Mouse (Mus musculus) stomach, embryonic 14.5 days (tissue): ENCODE results near the gene Adamts13. TPM values are rescaled to one million over a fixed set of nuclear protein-coding genes. Genes with fewer than 3 reads are reported as not detected.

Experiments
- ATAC-seq: fragments of 200-750 bp; cut with Nextera tagmentation; 2 replicates; pipeline ENCODE4 v1.8.0; 2017; ENCODE audit warnings: low read depth, moderate TSS enrichment; ENCODE audit not compliant: insufficient number of reproducible peaks, insufficient read depth, low FRiP score
- H3K27ac ChIP-seq: fragments of 300-500 bp; sonication (generic); 2 replicates; pipeline ENCODE4 v1.5.1; 2014; ENCODE audit warnings: mild to moderate bottlenecking, low read length, moderate library complexity, mixed read lengths
- H3K27me3 ChIP-seq: fragments of 300-500 bp; sonication (generic); 2 replicates; pipeline ENCODE4 v1.6.1; 2014; ENCODE audit warnings: low read length, control low read depth, mixed read lengths; ENCODE audit not compliant: control insufficient read depth, insufficient read depth
- H3K36me3 ChIP-seq: fragments of 300-500 bp; sonication (generic); 2 replicates; pipeline ENCODE4 v1.6.1; 2014; ENCODE audit warnings: mild to moderate bottlenecking, control low read depth, low read length, moderate library complexity, mixed read lengths; ENCODE audit not compliant: control insufficient read depth, insufficient read depth
- H3K4me1 ChIP-seq: fragments of 300-500 bp; sonication (generic); 2 replicates; pipeline ENCODE4 v1.6.1; 2014; ENCODE audit warnings: low read length, control low read depth, mixed read lengths; ENCODE audit not compliant: control insufficient read depth, insufficient read depth
- H3K4me2 ChIP-seq: fragments of 300-500 bp; sonication (generic); replicated peaks from 2 replicates; pipeline ENCODE4 v1.6.1; 2014; ENCODE audit warnings: low read depth, low read length, control low read depth
- H3K4me3 ChIP-seq: fragments of 300-500 bp; sonication (generic); 2 replicates; pipeline ENCODE4 v1.5.1; 2014; ENCODE audit warnings: low read depth, low read length, control low read depth
- H3K9ac ChIP-seq: fragments of 300-500 bp; sonication (generic); replicated peaks from 2 replicates; pipeline ENCODE4 v1.6.1; 2014; ENCODE audit warnings: low read depth, mild to moderate bottlenecking, control low read depth, low read length, moderate library complexity, mixed read lengths
- H3K9me3 ChIP-seq: fragments of 300-500 bp; sonication (generic); 2 replicates; pipeline ENCODE4 v1.6.1; 2016; ENCODE audit warnings: low read depth, low read length, control low read depth; ENCODE audit not compliant: control insufficient read depth
- WGBS: fragments of 180-500 bp; shearing (Covaris S2); extraction: QIAGEN DNeasy Blood & Tissue Kit; methylation state at CpG from one replicate; pipeline ENCODE4 v1.1.7; 2014; 5-methylcytosine and 5-hydroxymethylcytosine counted together
- polyA plus RNA-seq: library from polyadenylated mRNA; unstranded; fragments of >200 nt; fragmentation: Nextera tagmentation; extraction: Ambion mirVana; gene quantifications from 2 replicates; pipeline ENCODE4 v1.2.1, GENCODE M21; 2014

Adamts13 gene
- polyA plus RNA-seq, 1 experiment from 2014 or later: 0.07 TPM

DNA sequence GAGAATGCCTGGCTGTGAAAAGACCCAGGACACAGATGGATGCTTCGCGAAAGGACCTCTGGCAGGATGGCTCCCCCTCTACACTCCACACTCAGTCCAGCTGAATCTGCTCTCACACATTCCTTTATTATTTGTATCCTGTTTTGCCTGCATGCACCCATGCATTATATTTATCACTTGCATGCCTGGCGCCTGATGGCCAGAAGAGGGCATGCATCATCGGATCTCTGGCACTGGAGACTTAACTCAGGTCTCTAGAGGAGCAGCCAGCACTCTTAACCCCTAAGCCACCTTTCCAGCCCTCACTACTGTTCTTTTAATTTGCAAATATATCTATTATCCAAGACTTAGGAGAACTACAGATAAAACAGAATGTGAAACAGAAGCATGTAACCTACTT, 12.5 kb upstream of the Adamts13 start:
- H3K9me3 ChIP-seq: no peaks in the 10 kb centered on the region
- H3K27me3 ChIP-seq: no peaks in the 10 kb centered on the region
- H3K4me1 ChIP-seq: peaks cover 14% of the 10 kb centered on the region
- no peak overlapping the region for H3K4me2 ChIP-seq
- H3K27ac ChIP-seq: no peak overlapping the region
- H3K36me3 ChIP-seq: peaks cover 47% of the 10 kb centered on the region
- no peak for ATAC-seq
- 85% methylated on average over 4 of the region's 4 CpGs for WGBS
- H3K9ac ChIP-seq: no peak overlapping the region
- no peak overlapping the region for H3K4me3 ChIP-seq

GRCm38 (mm10) chr2:26963923-26964723, 9.1 kb upstream of the Adamts13 start, which contains the start of gene Rexo4:
Gene Rexo4, minus strand, starts transcription at chr2:26964386.
- H3K9me3 ChIP-seq: no peaks in the 10 kb centered on the region
- H3K4me1 ChIP-seq: peaks cover 14% of the 10 kb centered on the region
- H3K4me3 ChIP-seq: peak within 1 kb of the TSS; percentile 87
- H3K27ac ChIP-seq: peak within 1 kb of the TSS; percentile 91
- H3K36me3 ChIP-seq: peaks cover 17% of the 10 kb centered on the region
- no peaks in the 10 kb centered on the region for H3K27me3 ChIP-seq
- ATAC-seq: peak; percentile 93
- under 1% methylated on average over 50 of the region's 50 CpGs for WGBS
- H3K9ac ChIP-seq: peak within 1 kb of the TSS; percentile 90
- H3K4me2 ChIP-seq: peak within 1 kb of the TSS; percentile 85

DNA sequence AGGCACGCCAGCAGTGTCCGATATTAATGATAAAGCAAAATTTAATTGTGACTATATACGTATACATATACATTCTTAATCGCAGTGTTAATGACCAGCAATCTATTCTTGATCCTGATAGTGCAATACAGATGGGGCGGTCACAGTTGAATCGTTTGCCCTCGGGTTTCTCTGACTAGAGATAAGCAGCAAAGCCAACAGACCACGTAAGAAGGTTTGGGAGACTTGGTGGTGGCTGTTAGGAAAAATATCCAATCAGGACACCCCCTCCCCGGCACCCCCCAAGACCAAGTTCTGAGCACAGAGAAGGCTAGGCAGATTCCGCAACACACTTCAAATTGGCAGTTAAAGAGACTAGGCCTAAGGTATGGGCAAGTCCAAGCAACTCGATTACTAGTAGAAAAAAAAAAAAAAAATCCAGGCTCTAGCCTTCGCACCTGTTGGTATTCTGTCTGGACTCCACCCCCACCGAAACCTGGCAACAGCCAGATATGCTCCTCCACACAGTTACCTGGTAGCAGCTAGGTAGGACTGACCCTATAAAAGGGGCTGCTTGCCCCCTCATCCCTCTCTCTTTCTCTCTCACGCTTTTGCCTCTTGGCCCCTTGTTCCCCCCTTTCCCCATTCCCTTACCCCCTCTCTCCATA, 8.4 kb upstream of the Adamts13 start:
- Histone ChIP-seq H3K36me3 (peaks cover 17% of the 10 kb centered on the region), H3K4me2 (peak overlapping the region; percentile 85), H3K4me1 (peaks cover 14% of the 10 kb centered on the region), H3K27me3 (no peaks in the 10 kb centered on the region), H3K27ac (peak overlapping the region; percentile 91), H3K9me3 (no peaks in the 10 kb centered on the region), H3K9ac (peak overlapping the region; percentile 90), H3K4me3 (peak overlapping the region; percentile 87)
- 14% methylated on average over 14 of the region's 14 CpGs for WGBS
- ATAC-seq: no peak

DNA sequence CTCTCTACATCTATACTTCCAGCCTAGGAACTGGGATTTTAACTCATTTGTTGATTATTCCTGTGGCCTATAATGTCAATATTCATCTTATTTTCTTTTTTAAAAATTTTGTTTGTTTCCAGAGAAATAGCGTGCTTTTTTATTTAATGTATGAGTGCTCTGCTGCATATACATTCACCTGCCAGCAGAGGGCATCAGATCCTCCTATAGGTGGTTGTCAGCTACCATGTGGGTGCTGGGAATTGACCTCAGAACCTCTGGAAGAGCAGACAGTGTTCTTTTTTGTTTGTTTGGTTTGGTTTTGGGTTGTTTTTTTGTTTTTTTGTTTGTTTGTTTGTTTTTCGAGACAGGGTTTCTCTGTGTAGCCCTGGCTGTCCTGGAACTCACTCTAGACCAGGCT, 6.0 kb upstream of the Adamts13 start:
- Histone ChIP-seq H3K36me3 (peaks cover under 1% of the 10 kb centered on the region; the same call in 1 of the 2 replicates), H3K4me3 (no peak overlapping the region), H3K4me2 (no peak overlapping the region), H3K27me3 (no peaks in the 10 kb centered on the region), H3K9me3 (no peaks in the 10 kb centered on the region), H3K27ac (no peak overlapping the region), H3K4me1 (peaks cover 9% of the 10 kb centered on the region), H3K9ac (no peak overlapping the region)
- no peak for ATAC-seq
- WGBS: 73% methylated on average over 2 of the region's 2 CpGs

DNA sequence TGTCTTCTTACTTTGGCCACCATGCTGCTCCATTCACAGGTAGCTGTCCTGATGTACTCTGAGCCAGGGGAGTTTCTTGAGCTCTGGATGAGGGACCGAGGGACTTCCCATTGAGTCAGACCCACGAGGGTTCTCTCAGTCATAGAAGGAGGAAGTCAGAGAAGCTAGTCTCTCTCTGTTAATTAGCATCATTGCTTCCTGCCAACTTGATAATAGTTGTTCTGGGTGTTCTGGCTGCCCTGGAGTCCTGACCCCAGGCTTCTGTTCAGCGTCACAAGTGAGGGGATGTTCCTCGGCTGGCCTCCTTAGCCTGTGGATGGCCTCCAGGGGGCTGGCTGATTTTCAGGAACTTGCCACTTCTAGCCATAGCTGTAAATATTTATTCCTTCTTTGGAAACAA, 744 bp downstream of the Adamts13 start:
- no peak overlapping the region for H3K9ac ChIP-seq
- no peaks in the 10 kb centered on the region for H3K9me3 ChIP-seq
- no peak overlapping the region for H3K4me2 ChIP-seq
- 34% methylated on average over 4 of the region's 4 CpGs for WGBS
- no peak overlapping the region for H3K4me3 ChIP-seq
- H3K36me3 ChIP-seq: no peaks in the 10 kb centered on the region
- H3K27ac ChIP-seq: no peak overlapping the region
- no peaks in the 10 kb centered on the region for H3K27me3 ChIP-seq
- no peak for ATAC-seq
- H3K4me1 ChIP-seq: no peaks in the 10 kb centered on the region

GRCm38 (mm10) chr2:26980361-26980760, 7.1 kb downstream of the Adamts13 start:
- Histone ChIP-seq H3K4me1 (no peaks in the 10 kb centered on the region), H3K27ac (no peak overlapping the region), H3K9me3 (no peaks in the 10 kb centered on the region), H3K4me2 (no peak overlapping the region), H3K27me3 (no peaks in the 10 kb centered on the region), H3K9ac (no peak overlapping the region), H3K4me3 (no peak overlapping the region), H3K36me3 (no peaks in the 10 kb centered on the region)
- 57% methylated on average over 1 of the region's 1 CpGs for WGBS
- ATAC-seq: no peak

DNA sequence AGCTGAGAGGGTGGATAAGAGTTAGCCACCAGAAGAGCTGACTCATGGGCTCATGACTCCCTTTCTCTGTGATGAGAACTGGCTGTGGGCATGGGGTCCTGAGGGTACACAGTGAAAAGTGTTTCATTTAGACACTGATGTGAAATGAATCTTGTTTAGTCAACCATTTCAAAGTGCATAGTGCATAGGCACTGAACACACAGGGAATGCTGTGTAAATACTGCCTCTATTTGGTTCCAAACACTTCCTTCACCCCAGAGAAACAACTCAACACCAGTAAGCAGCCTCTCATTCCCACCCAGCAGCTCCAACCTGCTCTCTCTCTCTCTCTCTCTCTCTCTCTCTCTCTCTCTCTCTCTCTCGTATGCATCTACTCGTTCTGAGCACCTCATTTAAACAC, 11.0 kb downstream of the Adamts13 start:
- no peaks in the 10 kb centered on the region for H3K9me3 ChIP-seq
- H3K27ac ChIP-seq: no peak overlapping the region
- no peaks in the 10 kb centered on the region for H3K4me1 ChIP-seq
- no peak for ATAC-seq
- no peak overlapping the region for H3K4me3 ChIP-seq
- H3K9ac ChIP-seq: no peak overlapping the region
- no peak overlapping the region for H3K4me2 ChIP-seq
- H3K36me3 ChIP-seq: no peaks in the 10 kb centered on the region
- 57% methylated on average over 2 of the region's 2 CpGs for WGBS
- no peaks in the 10 kb centered on the region for H3K27me3 ChIP-seq

DNA sequence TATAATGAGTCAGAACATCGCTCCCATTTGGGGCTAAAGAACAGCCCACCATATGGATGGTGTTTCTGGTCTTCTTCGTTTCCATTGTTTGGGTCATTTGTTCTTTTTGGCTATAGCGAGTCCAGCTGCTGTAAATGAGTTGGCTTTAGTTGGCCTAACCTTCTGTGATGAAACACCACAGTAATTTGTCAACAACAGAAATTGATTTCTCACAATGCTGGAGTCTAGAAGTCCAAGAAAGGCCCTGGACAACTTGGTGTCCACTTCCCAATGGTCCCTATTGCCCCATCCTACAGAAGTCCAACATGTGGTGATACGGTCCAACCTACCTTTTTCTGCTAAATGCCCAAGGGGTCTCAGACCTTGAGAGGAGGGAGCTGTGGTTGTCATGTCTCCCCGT, 11.4 kb downstream of the Adamts13 start:
- WGBS: 88% methylated on average over 5 of the region's 5 CpGs
- H3K27ac ChIP-seq: no peak overlapping the region
- H3K9me3 ChIP-seq: no peaks in the 10 kb centered on the region
- H3K4me2 ChIP-seq: no peak overlapping the region
- no peaks in the 10 kb centered on the region for H3K4me1 ChIP-seq
- H3K4me3 ChIP-seq: no peak overlapping the region
- H3K9ac ChIP-seq: no peak overlapping the region
- no peaks in the 10 kb centered on the region for H3K27me3 ChIP-seq
- no peak for ATAC-seq
- H3K36me3 ChIP-seq: no peaks in the 10 kb centered on the region
